Mouse (Mus musculus): ENCODE data around the gene Maip1. TPM values are rescaled to one million over a fixed set of nuclear protein-coding genes. Genes with fewer than 3 reads are reported as not detected.

Maip1 gene
- total RNA-seq (2015; ENCODE audit: low replicate concordance), result 1.8 and 4.2 TPM in 2 replicates
- 0.98 and 4.7 TPM in 2 replicates for total RNA-seq (2017; ENCODE audit: low replicate concordance)

DNA sequence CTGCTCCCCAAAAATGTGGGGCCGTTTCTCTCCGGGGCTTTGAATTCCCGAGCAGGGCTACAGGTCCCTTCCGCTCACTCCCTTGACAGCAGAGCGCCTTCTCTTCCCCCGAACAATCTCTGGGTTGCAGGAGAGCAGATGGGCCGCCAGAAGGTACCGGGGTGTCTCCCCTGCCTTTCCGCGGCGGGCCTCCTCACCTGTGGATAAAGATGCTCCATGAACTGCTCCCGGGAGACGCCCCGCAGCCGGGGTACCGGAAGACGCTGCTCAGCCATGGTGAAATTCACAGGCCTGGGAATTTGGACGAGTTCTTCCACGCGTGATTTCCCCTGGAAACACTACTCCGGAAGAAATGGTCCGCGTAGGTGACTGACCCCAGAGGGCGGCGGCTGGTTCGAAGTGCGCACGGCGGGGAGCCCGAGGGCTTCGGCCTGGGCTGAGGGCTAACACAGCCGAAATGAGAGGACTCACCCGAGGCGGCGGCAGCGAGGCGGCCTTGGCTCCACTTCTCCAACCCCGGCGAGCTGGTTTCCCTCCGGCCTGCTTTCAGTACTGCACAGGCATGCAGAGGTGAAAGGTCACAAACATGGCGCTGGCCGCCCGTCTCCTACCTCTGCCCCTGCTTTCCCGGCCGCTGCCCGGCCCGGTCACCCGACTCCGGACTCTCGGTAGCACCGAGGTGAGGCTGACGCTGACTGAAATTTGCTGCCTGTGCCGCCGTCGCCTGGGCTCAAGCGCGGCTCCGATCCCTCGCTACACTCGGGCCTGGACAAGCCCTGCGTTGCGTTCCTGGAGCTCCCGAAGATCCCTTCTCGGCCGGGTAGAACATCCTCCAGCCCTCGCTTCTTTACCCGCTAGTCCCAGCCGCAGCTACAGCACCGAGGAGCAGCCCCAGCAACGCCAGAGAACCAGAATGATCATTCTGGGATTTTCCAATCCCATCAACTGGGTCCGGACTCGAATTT, at the start of gene Maip1, which contains the start of gene Tyw5:
Gene Maip1 (plus strand): TSS at position 142 of the 965 bp plus-strand sequence.
Gene Tyw5 (minus strand): TSS at position 915 of the 965 bp plus-strand sequence.
- ATAC-seq (replicated peaks; ENCODE audit: low FRiP score, poor library complexity, severe bottlenecking), result peak; percentile 88

DNA sequence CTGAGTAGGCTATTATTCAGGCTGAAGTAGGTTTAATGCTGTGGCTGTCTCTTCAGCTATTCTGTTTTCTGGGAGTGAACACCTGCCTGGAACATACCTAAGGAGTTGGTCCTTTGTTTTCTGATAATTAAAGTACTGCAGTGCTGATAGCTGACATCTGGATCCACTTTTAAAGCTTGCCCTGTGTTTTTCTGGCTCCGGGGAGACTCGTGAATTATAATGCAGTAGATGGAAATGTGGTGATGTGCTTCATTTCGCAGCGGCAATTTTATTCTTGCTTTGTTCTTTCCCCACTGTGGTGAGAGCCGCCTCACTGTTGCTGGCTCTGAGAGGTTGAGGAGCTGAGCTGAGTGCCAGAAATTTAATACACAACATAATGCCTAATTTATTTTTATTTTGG, 47.6 kb upstream of the Maip1 start:
- ATAC-seq (replicated peaks; ENCODE audit: low FRiP score, poor library complexity, severe bottlenecking), result no peak

DNA sequence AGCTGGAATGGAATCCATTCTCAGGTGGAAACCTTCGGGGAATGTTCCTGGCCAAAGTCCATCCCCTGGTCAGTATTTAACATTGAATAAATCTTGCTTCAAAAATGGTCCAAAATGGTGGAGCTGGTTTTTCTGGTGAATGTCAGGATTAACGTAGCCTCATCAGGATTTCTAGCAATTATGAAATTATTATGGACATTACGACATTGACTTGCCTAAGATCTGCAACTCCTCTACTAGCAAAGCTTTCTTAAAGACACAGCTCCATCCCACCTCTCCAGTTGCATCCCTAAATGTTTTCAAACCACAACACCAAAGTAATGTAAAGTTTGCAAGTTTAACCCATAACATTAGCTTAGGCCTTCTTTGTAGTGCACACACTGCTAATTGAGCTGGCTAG, 38.7 kb upstream of the Maip1 start:
- ATAC-seq (replicated peaks; ENCODE audit: low FRiP score, poor library complexity, severe bottlenecking), result no peak

DNA sequence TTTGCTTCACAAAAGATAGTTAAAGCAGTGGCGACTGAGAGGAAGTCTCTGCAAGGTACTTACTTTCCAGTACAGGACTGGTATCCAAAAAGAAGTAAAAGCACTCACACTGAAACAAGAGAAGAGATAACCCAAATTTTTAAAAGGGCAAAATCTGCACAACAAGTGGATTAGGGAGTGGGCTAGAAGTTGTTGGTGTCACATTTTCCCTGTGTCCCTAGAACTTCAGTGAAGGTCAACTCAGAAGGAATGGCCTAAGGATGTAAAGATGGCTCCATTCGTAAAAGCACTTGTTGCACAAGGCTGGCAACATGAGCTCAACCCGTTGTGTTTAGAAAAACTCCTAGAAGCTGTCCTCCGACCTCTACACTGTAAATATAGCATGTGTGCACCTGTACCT, 37.0 kb upstream of the Maip1 start:
- no peak for ATAC-seq (replicated peaks; ENCODE audit: low FRiP score, poor library complexity, severe bottlenecking)

- no peak for ATAC-seq (replicated peaks; ENCODE audit: low FRiP score, poor library complexity, severe bottlenecking)
Observed at GRCm38 (mm10) chr1:57370451-57370850, 35.7 kb upstream of the Maip1 start.

DNA sequence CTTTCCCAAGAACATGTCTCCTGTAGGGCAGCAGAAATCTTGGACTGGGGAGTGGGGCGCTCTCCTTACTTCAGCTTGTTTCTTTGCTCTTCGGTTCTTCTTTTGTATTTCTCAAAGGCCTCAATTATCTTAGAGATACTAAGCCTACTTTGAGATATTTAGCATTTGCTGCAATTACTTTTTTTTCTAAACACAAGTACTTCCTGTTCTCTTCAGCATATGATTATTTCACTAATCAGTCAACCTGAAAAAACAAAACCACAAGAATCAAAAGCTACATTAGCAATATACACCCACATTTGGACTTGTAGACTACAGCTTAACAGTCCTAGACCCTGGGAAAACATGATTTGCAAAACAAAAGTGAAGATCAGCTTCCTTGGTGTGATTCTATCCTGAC, 30.9 kb upstream of the Maip1 start:
- no peak for ATAC-seq (replicated peaks; ENCODE audit: low FRiP score, poor library complexity, severe bottlenecking)

- 0 out of 2 replicates have a peak, but pooled peaks have one; percentile 44 for ATAC-seq (replicated peaks; ENCODE audit: low FRiP score, poor library complexity, severe bottlenecking)
Observed at GRCm38 (mm10) chr1:57376806-57377205, 29.3 kb upstream of the Maip1 start.

- peak; percentile 99 for ATAC-seq (replicated peaks; ENCODE audit: low FRiP score, poor library complexity, severe bottlenecking)
Observed at GRCm38 (mm10) chr1:57377376-57378341, 28.5 kb upstream of the Maip1 start, which contains the start of gene 1700066M21Rik. Gene 1700066M21Rik, plus strand, starts transcription at chr1:57377620.

DNA sequence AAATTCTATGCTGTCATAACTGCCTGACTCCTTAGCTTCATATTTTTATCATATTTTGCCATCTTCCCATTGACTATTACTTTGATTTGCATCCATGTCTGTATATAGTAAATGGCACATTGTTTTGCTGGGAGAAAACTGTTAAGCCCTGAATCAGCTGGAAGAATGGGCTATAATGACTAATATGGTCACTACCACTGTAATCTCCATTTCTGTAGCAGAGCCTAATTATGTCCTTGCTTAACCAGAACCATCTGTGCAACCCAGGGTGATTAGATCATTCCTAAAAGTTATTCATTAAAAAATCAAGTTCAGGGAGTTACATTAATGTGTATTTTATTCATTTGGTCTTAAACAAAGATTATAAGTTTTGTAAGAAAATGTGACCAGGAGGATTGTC, 19.6 kb upstream of the Maip1 start:
- no peak for ATAC-seq (replicated peaks; ENCODE audit: low FRiP score, poor library complexity, severe bottlenecking)

DNA sequence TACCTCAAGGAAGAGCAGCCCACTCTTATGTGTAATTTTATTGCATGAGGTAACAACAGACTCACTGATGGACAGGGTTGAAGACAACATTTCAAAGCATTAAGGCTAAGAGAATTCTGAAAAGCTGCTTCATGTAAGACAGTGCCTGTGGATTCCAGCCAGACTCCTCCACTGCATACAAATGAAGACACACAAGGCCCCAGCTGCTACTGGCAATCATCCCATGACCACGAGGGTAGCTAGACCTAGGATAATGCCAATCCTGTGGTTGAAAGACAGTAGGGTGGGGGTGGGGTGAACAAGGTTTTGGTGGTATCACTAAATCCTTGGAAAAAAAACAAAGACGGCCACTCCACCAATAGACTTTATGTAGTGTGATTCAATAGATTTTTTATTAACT, 18.3 kb upstream of the Maip1 start:
- no peak for ATAC-seq (replicated peaks; ENCODE audit: low FRiP score, poor library complexity, severe bottlenecking)

DNA sequence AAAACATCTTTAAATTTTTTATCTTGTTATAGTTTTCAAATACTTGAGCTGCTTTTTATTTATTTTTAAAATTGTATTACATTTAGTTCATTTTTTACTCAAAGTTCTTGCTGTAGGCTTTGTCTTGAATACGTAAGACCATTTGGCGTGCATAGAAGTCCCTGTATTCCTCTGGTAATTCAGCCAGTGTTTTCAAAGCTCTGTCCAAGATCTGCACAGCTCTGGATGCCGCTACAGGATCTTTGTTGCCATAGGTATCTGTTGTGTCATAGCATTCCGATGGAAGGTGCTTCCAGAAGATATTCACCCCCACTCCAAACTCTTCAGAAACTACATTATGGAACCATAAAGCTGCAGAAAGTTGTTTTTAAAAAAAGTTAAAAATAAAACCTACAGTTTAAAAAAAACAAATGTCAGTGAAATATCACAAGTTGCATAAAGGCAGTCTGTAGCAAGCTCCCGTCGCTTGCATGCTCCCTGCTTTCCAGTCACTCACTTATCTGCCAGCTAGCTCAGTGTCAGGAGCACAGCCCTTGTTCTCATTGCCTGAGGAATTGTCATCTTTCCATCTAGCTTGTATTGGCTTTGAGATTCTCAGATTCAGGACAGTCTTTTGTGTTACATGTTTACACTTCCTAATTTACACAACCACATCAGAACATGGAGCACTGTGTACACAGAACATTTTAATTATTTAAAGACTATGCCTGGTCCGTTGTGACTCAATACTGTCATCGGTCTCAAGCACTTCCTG, 17.5 kb upstream of the Maip1 start:
- no peak for ATAC-seq (replicated peaks; ENCODE audit: low FRiP score, poor library complexity, severe bottlenecking)

DNA sequence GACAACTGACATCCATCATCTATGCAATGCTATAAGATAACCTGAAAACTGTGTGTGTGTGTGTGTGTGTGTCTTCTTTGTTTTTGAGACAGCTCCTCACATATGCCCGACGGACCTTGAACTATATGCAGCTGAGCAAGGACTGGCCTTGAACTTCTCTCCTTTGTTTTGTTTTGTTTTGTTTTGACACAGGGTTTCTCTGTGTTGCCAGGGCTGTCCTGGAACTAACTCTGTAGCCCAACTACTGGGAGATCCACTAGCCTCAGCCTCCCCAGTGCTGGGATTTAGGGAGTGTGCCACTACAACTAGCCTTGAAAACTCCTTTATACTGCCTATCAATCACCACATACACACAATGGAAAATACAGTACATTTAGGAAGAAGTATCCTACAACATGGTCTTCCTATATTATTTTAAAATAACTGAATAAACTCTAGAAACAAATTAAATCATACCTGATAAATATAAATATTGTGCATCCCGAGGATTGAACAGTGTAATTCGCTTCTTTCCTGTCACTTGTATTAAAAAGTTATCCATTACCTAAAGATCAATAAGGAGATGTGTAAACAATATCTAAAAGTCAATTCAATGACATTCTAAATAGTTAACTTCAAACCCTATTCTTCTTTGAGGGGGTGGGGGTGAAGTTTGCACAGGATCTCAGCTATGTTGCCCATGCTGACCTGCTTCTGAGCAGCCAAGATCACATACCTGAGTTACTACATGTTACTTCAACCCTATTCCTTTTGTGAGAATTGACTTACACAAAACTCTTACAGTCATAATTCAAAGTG, 14.9 kb upstream of the Maip1 start:
- no peak for ATAC-seq (replicated peaks; ENCODE audit: low FRiP score, poor library complexity, severe bottlenecking)

DNA sequence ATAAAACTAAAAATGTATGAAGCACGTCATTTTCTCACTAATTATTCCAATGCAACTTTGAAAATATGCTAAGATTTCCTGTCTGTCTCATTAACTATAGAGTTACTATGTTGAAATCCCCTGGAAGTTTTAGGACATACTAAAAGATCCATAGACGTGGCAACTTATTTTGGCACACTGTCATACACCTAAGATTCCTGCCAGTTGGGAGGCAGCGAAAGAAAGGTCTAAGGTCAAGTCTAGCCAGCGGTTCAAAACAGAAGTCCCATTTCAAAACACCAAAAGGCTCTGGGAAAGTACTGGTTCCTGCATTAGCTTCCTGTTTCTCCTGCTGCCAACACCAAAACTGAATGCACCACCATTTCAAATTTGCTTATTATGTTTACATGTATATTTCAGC, 13.7 kb upstream of the Maip1 start:
- ATAC-seq (replicated peaks; ENCODE audit: low FRiP score, poor library complexity, severe bottlenecking), result no peak

DNA sequence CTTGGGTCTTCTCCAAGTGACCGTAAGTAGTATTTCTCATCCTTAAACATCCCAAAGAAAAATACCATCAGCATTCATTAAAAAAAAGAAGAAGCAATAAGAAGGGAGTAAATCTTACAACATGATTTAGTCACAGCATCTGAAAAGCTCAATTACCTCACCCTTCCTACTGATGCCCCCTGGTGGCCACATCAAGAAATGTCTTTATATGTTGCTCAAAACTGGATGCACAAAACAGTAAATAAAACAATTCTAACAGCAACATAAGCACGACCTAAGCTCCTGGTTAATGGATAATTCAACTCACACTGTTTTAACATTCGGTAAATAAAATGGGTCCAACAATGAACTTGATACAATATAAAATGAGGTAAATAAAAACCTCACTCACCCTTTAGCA, 12.1 kb upstream of the Maip1 start:
- peak; percentile 65 for ATAC-seq (replicated peaks; ENCODE audit: low FRiP score, poor library complexity, severe bottlenecking)

- no peak for ATAC-seq (replicated peaks; ENCODE audit: low FRiP score, poor library complexity, severe bottlenecking)
Observed at GRCm38 (mm10) chr1:57400321-57400720, 5.8 kb upstream of the Maip1 start.

DNA sequence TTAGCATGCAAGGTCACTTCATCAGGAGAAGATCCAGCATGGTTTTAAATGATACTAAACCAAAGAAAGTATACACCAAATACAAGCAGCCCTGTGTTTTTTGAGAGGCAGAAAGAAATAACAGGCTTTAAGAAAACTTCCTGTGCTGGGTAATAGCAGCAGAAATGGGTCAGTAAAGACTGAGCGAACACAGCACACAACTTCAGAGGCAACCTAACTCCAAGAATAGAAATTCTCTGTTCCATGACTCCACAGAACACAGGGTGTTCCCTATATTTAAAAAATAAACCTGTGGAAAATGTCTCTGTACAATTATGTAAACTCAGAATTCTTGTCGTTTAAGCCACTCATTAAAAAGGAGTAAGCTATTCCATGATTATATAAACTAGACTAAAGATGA, 5.3 kb upstream of the Maip1 start:
- ATAC-seq (replicated peaks; ENCODE audit: low FRiP score, poor library complexity, severe bottlenecking), result no peak

DNA sequence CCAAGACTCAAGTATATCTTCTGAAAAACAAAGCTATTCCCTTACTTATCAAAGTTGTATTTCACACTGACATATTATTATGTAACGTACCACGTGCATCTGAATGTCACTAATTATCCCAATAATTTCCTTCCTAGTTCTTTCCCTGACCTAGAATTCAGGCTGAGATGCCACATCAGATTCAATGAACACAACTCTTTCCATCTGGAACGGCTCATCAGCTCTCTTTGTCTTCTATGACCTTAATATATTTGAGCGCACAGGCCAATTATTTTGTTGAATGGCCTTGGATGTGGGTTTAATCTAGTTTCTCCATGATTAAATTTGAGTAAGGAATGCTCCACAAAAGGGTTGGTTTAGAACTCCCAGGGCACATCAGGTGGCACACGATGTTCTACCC, 4.0 kb upstream of the Maip1 start:
- no peak for ATAC-seq (replicated peaks; ENCODE audit: low FRiP score, poor library complexity, severe bottlenecking)

DNA sequence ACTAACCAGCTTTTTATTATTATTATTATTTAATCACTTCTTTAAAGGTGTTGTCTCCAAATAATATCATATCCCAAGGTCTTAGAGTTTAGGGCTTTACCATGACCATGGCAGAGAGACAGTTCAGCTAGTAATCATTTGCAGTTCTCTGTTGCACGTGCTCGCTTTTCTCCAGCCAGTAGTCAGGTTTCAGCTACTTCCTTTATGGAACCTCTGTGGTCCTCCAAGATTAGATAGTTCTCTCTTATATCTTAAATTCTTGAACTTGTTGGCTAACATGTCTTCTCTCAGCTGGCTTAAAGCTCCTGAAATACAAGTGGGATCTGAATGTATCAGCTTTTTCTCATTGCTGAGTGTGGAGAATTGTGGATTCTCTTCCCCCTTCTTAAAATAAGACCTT, 2.9 kb downstream of the Maip1 start:
- no peak for ATAC-seq (replicated peaks; ENCODE audit: low FRiP score, poor library complexity, severe bottlenecking)

- no peak for ATAC-seq (replicated peaks; ENCODE audit: low FRiP score, poor library complexity, severe bottlenecking)
Observed at GRCm38 (mm10) chr1:57413397-57413796, 7.3 kb downstream of the Maip1 start.

Measured in erythroid progenitor cell, adult 5-6 weeks (primary cell).